Mouse (Mus musculus): ENCODE measurements at regions not wholly inside any gene's neighbourhood (a gene's known extent, or its start where the extent isn't known, plus 50 kb on each side); places are given as distances from the start of the nearest gene placed in this dataset.

DNA sequence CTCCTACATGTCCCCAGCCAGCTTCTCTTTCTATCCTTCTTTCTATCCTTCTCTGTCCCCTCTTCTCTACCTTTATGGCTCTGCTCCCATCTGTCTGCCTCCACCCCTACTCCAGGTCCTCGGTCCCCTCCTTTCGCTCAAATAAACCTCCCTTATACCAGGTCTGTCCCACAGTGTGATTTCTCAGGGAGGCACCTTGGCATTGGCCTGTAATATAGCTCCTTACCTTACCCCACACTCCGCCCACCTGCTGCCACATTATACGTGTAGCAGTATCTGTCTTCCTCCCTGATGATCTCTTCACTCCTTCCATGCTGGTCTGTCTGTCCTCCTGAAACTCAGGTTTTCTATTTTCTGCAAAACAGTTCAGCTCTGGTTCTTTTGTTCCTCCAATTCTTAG, 339.1 kb upstream of the Jmjd1c start:
- no peak for TF ChIP-seq POLR2A (IDR thresholded peaks at IDR 0.05; ENCODE audit: low read depth, low read length)
- TF ChIP-seq CTCF (IDR thresholded peaks at IDR 0.05; ENCODE audit: extremely low read depth, insufficient read depth, insufficient read length, insufficient replicate concordance), result no peak
